Mouse (Mus musculus) thymus, adult 2 months (tissue): ENCODE measurements at regions not wholly inside any gene's neighbourhood (a gene's known extent, or its start where the extent isn't known, plus 50 kb on each side); places are given as distances from the start of the nearest gene placed in this dataset.

Experiments used
- CTCF ChIP-seq: fragments of 200-500 bp; IDR thresholded peaks from 2 replicates; pipeline ENCODE4 v1.5.1; 2012; ENCODE audit warnings: mild to moderate bottlenecking, control low read depth, low read length, moderate library complexity, borderline replicate concordance; ENCODE audit not compliant: control insufficient read depth, poor library complexity, insufficient read depth; ENCODE audit errors: extremely low read depth
- POLR2A ChIP-seq: fragments of 200-500 bp; IDR thresholded peaks from 2 replicates; pipeline ENCODE4 v1.6.1; 2012; ENCODE audit warnings: mild to moderate bottlenecking, low read length, control low read depth, moderate library complexity; ENCODE audit not compliant: control insufficient read depth, poor library complexity, insufficient read depth; ENCODE audit errors: extremely low read depth

GRCm38 (mm10) chr8:107757083-107757482 is 168.8 kb upstream of the Psmd7 start:
- no peak for TF ChIP-seq CTCF
- TF ChIP-seq POLR2A = no peak
